Mouse (Mus musculus): ENCODE results near the gene Sh3gl2.

GRCm38 (mm10) chr4:85619261-85619660, 414.3 kb downstream of the Sh3gl2 start:
- TF ChIP-seq POLR2A (IDR thresholded peaks at IDR 0.05; ENCODE audit: control insufficient read depth, low read depth, low read length) (no peak), CTCF (IDR thresholded peaks at IDR 0.05; ENCODE audit: control insufficient read depth, insufficient read depth, insufficient replicate concordance, low read depth, low read length) (no peak)

All from testis, adult 2 months (tissue).